Mouse (Mus musculus) brain, adult 2 months (tissue): Measurements from ENCODE around the gene Ccdc136.

ENCODE experiments used
- DNase-seq: peaks from one replicate; pipeline ENCODE4 v3.0.0; 2011; ENCODE audit warnings: low read depth, low spot score

Ccdc136 gene

DNA sequence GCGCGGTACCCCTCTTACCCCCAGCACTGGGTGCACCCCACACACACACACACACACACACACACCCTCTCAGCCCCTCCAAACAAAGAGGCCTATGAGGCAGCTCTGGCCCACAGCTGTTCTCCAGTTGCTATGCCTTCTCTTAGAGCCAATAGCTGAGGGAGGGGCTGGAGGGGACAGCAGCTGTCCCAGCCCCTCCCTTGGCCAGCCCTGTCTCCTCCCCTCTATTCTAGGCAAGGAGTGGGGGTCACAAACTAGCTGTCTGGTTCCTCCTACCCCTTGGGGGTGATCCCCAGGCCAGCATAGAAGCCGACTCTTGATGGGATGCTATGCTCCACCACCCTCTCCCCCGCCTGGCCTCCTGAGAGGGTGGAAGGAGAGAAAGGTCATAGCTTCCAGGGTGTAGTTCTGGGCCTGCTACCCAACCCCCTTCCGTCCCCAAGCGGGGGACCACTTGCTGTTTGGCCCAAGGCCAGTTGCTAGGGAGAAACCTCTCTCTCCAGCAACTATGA, 39.9 kb downstream of the Ccdc136 start:
- DNase-seq = peak; percentile 76

DNA sequence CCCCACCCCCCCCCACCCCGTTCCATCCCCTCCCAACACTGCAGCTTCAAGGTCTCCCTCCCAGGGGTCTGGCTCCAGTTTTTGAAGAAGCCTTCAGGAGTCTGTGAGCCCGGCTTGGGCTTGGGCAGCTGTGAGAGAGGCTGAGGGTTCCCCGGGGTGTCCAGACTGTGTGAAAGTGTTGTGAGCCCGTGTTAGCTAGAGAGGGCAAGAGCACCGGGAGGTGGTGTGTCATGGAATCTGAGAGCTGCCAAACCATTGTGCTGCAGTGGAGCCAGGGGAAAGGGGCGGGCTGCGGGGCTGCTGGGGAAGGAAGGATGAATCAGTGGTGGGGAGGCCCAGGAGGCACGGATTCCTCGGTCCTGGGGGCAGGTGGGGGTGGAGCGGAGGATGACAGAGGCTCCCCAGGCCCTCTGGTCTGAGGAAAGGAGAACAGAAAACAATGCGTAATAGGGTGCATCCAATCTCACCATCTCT, 40.4 kb downstream of the Ccdc136 start:
- peak; percentile 65 for DNase-seq

DNA sequence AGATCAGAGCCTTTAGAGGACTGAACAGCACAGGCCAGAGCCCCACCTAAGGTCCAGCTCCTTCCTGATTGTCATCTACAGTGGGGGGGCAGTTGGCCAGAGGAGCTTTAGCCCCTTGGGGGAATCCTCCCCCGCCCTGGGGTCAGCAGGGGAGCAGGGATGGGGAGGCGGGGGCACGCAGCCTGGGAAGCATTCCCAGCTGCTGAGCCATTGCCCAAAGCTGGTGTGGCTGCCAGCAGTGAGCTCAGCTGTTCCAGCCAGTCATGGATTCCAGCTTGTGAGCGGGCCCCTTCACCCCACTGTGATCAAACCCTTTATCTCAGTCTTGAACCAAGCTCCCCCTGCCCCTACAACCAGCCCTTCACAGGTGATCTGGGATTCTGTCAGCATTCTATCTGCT, 43.1 kb downstream of the Ccdc136 start:
- DNase-seq = peak; percentile 60

DNA sequence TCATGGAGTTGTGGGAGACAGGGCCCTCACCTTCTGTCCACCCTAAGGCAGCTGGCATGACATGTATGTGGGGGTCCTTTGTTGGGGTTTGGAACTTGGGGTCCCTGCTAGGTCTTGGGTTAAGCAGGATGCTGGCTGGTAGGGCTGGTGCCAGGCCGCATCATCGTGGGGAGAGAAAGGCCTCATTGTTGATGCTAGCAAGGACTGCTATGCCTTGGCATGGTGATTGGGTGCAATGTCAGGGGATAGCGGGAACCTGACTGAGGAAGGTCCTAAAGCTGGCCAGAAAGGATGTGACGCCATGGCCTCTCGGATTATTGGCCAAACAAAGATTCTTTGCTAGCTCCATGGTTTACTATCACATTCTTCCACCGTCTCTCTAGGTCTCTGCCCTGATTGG, 43.7 kb downstream of the Ccdc136 start:
- peak; percentile 63 for DNase-seq

DNA sequence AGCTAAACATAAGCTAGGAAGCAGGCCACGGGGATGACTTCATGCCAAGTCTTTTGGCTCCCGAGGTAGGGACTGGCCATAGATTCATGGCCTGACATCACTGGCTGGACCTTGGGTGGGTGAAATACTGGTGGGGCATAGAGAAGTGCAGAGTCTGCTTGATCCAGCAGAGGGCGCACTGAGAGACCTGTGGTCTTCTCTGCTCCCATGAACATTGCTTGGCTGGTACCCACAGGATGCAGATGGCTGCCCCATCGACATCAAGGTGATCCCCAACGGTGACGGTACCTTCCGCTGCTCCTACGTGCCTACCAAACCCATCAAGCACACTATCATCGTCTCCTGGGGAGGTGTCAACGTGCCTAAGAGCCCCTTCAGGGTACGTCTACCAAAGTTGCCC, 48.7 kb downstream of the Ccdc136 start:
- peak; percentile 38 for DNase-seq

DNA sequence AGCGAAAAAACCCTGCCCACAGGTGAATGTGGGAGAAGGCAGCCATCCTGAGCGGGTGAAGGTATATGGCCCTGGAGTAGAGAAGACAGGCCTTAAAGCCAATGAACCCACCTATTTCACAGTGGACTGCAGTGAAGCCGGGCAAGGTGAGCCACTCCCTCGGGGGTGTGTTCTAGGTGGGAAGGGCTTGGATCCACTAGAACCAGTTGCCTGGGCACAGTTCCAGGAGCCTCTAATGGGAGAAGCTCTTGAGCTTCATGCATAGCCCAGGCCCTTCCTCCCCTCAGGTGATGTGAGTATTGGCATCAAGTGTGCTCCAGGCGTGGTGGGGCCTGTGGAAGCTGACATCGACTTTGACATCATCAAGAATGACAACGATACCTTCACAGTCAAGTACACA, 49.2 kb downstream of the Ccdc136 start:
- DNase-seq = no peak

DNA sequence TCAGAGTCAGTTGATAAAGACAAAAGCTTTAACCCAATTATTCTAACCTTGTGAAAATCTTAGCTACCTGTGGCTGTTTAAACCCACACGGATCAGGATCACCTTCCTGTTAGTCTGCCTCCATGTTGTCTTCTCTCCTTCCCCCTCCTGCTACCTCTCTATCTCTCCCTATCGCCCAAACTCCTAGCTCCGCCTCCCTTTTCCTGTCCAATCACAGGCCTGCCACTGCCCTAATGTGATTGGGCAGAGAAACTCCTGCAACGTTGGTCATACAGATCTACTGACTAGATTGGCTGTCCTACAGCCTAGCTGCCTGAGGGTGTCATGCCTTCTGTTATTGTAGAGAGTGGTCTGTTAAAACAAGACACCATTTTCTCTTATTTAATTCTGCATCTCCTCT, 53.7 kb downstream of the Ccdc136 start:
- no peak for DNase-seq

DNA sequence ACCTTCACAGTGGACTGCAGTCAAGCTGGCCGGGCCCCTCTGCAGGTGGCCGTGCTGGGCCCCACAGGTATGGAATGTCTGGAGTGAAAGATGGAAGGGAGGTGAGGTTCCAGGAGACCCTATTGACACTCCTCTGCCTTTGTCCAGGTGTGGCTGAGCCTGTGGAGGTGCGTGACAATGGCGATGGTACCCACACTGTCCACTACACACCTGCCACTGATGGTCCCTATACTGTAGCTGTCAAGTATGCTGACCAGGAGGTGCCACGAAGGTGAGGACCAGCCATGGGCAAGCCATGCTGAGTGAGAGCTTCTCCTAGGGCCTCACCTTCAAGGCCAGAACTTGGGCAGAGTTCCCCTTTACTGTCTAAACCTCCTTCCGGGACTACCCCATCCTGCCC, 54.6 kb downstream of the Ccdc136 start:
- DNase-seq = no peak

DNA sequence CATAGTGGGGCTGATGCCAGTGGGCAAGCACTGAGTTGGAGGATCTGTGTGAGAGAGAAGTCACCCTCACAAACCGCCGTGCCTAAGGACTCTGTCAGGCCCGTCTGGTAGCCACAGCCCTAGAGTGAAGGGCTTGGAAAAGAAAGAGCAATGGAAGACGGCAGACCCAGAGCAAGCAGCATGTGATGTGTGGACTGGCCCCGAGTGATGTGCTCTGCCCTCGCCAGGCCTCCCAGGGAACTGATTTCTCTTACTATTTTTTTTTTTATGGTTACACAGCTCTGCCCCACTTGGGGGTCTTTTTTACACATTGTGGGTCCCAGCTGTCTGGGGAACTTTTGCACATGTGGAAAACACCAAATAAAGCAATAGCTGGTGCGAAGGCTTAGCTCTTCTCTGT, 65.4 kb downstream of the Ccdc136 start:
- DNase-seq = no peak

DNA sequence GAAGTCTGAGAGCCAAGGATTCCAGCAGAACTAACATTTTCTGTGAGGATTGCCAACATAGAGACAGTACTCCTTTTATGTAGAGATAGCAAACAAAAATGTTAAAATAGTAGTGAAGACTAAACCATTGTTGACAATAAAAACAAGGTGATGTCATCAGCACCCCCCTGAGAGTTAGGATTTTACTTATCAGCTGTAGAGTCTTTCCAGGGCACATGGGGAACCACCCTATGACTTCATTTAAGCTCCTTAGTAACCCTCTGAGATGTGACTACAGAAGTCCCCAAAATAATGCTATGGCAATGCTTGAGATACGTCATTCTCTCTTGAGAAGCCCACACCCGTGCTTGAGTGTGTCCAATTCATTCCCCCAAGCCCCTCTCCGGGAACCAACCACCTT, 67.3 kb downstream of the Ccdc136 start:
- no peak for DNase-seq

DNA sequence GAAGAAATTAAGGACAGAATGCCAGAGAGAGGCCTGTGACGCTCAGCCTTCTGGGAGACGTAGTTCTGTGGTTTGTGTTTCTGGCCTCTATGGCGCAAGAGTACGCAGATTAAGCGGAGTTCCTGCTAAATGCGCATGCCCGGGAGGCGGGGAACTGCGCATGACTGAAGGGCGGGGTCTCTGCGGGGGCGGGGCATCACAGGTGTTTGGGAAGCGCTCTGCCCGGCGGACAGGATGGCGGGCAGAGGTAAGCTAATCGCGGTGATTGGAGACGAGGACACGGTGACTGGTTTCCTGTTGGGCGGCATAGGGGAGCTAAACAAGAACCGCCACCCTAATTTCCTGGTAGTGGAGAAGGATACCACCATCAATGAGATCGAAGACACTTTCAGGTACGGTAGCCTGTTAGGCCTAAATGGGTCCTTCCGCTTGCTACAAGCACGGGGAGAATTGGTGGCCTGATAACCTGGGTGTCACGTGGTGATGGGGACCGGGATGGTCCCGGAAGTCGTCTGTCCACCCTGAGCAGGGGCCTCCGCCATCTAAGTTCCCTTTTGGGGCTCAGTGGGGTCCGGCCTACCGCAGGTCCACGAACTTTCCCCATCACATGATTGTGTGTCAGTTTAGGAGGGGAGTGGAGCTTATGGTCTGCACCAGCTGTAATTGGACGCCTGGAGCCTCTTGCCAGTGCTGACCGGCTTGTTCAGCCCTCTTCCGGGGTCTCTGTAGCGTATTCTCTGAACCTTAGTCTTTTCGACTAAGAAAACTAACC, 71.7 kb downstream of the Ccdc136 start, which contains the start of gene Atp6v1f:
Atp6v1f (plus strand) TSS at position 136 of the 772 bp plus-strand sequence.
- peak; percentile 99 for DNase-seq

DNA sequence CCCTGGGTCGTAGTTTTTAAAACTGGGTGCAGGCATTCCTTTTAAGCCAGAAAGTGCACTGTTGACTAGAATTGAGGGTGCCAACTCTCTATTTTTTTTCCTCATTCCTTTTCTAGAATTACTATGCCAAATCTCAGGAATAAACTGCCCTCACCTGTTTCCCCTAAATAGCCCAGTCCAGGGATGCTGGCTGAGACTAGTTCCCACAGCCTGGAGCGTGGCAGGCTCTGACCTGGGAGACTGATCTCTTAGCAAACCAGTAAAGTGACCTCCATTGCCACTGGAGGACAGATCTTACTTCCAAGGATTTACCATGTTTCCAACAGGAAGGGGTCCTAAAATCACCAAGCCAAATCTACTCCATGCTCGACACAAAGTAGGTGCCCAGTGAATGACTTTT, 72.7 kb downstream of the Ccdc136 start:
- no peak for DNase-seq

DNA sequence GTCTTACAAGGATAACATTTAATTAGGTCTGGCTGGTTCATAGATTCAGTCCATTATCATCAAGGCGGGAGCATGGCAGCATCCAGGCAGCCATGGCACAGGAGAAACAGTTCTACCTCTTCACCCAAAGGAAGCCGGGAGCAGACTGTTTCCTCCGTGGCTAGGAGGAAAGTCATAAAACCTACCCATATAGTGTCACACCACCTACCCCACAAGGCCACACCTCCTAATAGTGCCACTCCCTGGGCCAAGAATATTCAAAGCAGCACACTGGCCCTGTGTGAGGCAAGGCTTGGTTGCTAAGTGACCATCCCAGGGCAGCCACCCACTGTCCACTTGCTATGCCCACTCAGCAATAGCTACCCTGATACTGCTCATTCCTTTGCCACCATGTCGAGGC, 75.0 kb downstream of the Ccdc136 start, which contains the start of gene Atp6v1fnb:
Atp6v1fnb (plus strand) TSS at position 301 of the 400 bp plus-strand sequence.
- DNase-seq = no peak

DNA sequence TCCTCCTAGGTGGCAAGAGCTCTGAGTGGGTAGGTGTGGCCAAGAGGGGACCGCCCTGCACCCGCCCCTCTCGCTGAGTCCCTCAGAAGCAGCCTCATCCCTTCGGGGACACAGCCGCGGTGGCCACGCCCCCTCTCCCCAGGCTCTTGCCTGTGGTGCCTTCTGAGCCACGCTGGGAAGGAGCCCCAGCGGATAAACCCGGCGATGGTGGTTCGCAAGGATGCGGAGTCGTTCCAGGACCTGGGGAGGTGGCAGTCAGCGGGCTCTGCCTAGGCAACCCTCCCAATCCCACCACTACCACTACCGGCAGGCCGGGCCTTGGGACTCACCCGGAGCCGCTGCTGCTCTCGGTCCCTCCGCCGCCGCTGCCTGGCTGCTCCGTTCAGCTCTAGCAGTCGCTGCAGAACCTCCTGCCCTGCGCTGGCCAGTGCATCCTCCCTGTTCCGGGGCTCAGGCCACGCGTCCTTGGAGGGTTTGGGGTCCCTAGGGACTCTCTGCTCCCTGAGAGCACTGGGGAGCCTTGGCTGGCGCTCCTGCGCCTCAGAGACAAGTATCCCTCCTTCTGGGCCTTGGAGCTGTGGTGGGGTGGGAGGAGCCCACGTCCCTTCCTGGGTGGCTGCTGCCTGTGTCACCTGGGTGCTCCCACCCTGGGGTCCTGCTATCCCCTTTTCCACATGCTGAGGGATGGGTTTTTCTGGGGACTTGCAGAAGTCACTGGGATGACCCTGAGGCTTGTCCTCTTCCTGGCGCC, 78.0 kb downstream of the Ccdc136 start:
- peak; percentile 89 for DNase-seq

DNA sequence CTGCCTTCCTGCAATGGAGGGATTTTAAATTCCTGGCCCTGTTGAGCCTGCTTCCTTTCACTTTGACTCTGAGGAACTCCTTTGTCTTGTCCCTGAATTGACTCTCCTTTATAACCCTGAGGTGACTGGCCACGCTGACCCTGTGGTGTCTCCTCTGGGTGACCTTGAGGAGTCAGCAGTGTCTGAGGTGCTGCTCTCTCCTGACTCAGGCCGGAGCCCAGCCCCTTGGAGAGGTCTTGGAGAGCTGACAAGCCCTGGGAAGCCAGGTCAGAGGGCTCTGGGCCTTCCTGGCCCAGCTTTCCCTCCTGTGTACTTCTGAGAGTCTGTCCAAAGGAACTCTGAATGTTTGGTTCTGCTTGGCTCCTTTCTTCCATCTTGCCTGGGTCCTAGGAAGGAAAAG, 78.6 kb downstream of the Ccdc136 start:
- DNase-seq = no peak
